Mouse (Mus musculus): ENCODE data around the gene Spata32.

Gene Spata32

DNA sequence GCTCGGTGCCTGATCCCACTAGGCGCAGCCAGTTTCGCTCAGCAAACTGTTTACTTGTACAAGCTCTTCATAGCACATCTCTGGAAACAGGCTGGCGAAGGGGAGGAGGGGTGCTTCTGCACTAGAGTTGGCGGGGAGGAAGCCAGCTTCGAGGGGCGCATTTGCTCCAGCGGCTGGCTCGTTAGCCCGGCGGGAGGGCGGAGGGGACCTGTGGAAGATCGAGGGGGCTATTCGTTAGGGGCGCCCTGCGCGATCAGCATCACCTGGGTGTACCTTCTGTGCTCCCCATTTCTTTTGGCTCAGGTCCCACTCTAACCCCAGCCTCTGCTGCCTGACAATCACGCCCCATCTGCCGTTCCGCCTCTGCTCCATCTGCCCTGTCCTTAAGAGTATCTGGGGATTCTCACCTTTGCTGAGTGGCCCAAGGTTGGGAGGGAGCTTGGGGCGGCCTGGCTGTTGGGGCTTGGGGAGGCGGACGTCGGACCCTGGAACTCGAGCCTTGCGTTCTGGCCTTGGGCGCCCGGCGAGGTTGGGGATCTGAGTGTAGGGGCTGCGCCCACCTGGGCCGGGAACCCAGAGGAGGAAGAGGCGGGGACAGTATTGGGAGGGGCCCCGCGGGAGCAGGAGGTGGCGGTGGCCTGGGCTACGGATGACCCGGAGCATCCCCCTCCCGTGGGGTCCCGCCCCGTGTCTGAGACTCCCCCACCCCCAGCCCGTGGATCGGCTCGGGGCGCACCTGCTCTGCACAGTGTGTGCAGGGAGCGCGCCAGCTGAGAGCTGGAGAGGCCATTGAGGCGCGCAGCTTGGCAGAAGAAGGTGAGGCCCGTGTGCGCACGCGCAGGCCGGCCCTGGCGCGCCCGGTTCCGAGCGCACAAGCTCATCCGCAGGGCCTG is 19.1 kb downstream of the Spata32 start:
- DNase-seq = no peak

DNA sequence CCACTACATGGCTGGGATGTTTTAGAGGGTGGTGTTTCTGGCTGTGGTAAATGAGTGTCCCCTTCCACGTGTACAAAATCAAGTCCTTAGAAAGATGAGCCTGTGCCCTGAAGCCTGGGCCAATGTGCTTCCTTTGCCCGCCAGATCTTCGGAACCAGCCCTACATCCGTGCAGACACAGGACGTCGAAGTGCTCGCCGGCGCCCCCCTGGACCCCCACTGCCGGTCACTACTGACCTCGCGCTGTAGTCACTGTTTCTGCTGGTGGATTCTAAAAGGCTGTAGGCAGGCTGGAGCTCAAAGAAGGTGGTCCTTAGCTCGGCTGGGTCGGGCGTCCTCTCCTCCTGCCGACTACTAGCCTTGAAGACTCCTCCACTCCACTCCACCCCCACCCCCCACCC is 19.9 kb downstream of the Spata32 start:
- no peak for DNase-seq

DNA sequence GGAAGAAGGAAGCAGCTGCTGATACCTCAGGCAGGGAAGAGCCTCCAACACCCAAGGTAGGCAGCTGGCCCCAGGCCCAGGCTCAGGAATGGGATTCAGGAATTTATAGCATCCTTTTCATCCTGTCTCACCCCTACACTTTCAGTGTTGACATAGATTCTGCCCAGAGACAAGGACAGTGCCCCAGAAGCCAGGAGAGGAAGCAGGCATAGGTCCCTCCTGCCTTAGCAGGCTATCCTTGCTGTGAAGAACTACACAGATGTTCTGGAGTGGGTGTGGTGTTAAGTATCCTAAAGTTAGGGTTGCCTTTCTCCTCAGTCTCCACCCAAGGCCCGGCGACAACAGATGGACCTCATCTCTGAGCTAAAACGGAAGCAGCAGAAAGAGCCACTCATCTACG is 20.9 kb downstream of the Spata32 start:
- no peak for DNase-seq

- no peak for DNase-seq
These were observed 22.6 kb downstream of the Spata32 start for GRCm38 (mm10) chr11:103195656-103196055.

DNA sequence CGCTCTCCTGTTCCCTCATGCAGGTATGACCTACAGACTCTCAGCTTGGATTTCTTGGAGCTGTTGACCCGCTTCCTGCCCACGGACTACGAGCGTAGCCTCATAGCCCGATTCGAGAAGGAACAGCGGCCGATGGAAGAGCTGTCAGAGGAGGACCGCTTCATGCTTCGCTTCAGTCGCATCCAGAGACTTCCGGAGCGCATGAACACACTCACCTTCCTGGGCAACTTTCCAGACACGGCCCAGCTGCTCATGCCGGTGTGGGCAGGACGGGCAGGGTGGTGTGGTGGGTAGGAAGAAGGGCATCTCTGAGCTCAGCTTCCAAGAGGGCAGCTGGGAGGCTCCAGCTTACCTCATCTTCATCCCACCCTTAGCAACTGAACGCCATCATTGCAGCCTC is 23.0 kb downstream of the Spata32 start:
- no peak for DNase-seq

DNA sequence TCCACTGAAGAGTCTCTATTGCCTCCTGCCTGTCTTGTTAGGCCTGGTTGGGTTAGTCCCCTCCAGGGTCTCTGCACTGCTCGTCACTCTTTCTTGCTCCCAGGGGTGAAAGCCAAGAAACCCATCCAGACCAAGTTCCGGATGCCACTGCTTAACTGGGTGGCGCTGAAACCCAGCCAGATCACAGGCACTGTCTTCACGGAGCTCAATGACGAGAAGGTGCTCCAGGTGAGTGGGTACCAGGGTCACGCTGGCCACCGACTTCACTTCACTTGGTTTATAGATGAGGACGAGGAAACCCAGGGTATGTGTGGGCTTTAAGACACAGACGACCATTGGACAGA is 24.4 kb downstream of the Spata32 start:
- DNase-seq = no peak

GRCm38 (mm10) chr11:103192956-103193824 is 25.0 kb downstream of the Spata32 start:
- no peak for DNase-seq

DNA sequence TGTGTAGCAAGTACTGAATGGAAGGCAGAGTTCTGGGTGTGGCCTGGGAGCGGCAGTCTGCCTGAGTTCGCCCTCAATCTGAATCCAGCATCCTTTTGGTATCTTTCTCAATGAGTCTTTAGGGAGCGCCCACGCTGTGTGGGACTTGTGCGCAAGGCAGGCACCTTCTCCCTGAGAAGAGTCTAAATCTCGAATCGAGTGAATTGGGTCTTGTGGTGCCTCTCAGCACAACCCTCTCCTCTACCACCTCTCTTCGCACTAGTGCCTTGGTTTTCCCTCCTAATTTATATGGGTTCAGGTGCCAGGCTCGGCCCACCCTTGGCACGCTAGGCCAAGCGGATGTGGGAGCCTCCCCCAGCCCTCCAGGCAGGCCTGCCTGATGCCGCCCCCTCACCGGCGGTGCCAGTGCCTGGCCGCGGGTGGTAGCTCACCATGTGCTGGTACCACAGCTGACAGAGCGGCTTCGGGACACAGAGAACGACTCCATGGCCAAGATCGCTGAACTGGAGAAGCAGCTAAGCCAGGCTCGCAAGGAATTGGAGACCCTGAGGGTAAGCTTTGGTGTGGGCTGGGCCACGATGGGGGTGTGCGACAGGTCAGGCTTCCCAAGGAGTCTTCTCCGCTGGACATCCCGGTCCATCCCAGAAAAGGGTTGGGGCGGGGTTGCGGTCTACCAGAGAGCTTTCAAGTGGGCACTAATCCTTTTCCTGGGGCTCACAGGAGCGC is 25.8 kb downstream of the Spata32 start:
- no peak for DNase-seq

DNA sequence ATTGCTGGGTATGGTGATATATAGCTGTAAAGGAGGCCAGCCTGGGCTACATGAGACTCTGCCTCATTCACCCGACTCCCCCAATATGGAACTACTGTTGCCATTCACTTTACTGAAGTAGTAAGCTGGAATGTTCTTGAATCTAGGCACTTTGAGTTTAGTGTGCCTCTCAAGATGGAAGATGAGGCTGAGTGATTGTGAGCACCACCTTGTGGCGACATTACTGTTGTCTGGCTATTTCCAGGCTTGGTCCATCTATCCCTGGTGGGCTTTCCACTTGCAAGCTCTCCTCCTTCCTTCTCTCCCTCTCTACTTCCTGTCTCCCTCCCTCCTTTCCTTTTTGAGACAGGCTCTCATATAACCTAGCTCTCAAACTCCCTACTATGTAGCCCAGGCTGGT is 33.3 kb downstream of the Spata32 start:
- DNase-seq = peak; percentile 70

DNA sequence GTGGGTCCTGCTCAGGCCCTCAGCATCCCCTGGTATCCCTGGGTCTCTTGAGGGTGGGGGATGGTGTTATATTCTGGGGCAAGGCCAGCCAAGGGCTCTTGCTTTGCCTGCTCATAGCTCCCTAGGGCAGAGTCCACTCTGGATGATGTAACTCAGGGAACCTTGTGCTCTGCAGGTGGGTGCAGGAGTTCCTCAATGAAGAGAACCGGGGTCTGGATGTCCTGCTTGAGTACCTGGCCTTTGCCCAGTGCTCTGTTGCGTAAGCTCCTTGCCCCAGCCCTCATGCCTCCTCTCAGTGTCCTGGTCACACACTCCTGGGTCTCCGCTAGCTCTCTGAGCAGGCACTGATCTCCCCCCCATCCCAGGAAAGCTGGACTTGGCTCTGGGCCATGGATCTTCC is 36.3 kb downstream of the Spata32 start:
- peak; percentile 96 for DNase-seq

DNA sequence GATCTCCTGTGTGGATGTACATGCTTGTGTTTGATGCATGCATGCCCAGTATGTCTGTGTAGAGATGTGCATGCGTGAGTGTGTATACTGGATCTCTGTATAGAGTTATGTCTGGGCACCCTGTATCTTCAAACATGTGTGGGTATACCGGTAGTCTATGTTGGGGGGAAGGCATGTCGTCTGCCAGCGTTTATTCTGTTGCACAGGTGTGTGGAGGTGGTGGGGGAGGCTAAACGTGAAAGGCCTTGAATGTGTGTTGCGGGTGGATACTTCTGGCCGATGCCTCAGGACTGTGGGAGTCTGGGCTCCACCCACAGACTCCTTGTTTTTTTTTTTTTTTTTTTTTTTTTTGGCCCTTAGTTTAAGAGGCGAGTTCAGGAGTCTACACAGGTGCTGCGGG is 36.9 kb downstream of the Spata32 start:
- DNase-seq = no peak

DNA sequence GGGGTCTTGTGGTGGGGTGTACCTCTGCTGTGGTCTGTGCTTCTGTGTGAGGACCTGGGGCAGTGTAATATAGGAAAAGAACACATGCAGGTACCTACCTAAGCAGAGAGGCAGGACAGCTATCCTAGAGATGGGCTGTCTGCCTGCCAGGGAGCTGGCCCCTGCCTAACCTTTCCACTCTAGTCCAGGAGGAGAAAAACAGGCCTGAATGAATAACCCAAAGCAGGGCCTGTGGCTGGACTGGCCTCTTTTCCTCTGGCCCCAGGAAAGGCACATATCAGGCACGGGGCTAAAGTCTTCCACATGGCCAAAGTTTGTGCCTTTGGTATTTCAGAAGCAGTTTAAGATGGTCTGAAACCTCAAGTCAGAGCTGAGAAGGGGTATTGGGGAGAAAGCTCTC is 37.8 kb downstream of the Spata32 start:
- DNase-seq = peak; percentile 90

DNA sequence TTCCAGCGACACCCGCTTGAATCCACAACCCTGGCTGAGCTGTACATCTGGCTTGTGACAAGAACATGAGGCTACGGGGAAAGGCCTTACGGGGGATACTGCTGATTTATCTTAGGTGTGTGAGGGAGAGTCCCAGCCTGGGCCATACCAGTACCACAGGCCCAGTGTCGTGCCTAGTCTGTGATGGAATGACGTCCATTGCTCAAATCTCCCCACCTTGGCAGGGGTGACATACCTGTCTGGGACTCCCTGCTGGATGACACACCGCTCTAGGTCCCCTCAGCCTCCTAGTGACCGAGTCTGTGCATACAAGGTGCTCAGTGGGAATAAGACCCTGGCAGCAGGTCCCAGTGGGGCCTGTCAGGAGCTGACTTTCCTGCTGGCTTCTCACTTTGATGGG is 39.5 kb downstream of the Spata32 start:
- no peak for DNase-seq

DNA sequence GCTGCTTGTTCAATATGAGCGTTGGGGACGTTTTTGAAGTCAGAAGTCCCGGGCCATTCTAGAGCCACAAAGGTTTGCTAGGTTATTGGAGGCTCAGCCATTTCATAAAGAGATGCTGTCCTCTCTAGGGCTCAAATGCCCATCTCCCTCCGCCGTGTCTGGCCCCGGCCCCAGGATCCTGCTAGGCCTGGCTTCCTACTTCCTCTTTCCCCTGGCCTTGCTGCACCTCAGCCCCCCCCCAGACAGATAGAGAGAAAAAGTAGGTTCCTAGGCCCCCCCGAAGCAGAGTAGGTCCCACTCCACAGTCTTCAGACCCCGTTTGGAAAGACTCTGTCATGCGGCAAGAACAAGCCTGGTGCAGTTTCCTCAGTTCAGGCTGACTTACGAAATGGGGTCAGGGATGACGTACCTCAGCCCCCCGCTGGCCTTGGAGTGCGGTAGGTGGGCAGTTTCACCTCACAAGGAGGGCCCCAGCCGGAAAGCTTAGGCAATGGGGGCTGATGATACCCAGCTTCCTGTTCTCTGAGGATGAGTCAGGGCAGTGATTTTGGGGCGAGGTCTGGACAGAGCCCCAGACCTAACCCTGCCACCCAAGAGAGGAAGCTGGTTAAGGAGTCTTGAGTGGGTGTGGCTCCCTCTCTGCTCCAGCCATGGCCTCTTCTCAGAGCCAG is 40.3 kb downstream of the Spata32 start:
- no peak for DNase-seq

- DNase-seq = no peak
These were observed 41.0 kb downstream of the Spata32 start for GRCm38 (mm10) chr11:103177216-103177615.

GRCm38 (mm10) chr11:103176510-103176909 is 41.7 kb downstream of the Spata32 start:
- no peak for DNase-seq

- DNase-seq = no peak
These were observed 42.4 kb downstream of the Spata32 start for GRCm38 (mm10) chr11:103175688-103176442.

DNA sequence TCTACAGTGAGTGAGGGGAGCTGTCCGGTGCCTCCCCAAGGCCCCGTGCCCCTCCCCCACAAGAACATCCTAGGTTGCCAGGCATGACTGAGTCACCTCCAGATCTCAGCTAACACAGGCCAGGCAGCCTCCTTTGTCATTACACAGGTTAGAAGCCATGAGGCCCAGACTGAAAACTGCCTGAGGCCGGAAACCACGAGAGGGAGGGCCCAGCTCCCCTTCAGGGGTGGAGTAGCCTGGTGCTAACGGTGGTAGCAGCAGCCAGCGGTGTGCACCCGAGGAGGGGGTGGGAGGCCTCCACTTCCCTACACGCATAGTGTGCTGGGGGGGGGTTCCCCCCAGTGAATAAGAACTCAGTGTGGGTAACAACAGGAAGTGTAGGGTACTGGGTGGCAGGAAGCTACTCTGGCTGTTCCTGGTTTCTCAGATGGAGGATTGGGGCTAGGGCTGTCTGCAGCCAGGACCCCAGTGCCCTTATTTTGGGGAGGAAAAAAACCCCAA is 43.3 kb downstream of the Spata32 start:
- peak; percentile 63 for DNase-seq

- peak; percentile 83 for DNase-seq
These were observed 43.8 kb downstream of the Spata32 start for GRCm38 (mm10) chr11:103174411-103174832.

- peak; percentile 72 for DNase-seq
These were observed 44.4 kb downstream of the Spata32 start for GRCm38 (mm10) chr11:103173771-103174344.

DNA sequence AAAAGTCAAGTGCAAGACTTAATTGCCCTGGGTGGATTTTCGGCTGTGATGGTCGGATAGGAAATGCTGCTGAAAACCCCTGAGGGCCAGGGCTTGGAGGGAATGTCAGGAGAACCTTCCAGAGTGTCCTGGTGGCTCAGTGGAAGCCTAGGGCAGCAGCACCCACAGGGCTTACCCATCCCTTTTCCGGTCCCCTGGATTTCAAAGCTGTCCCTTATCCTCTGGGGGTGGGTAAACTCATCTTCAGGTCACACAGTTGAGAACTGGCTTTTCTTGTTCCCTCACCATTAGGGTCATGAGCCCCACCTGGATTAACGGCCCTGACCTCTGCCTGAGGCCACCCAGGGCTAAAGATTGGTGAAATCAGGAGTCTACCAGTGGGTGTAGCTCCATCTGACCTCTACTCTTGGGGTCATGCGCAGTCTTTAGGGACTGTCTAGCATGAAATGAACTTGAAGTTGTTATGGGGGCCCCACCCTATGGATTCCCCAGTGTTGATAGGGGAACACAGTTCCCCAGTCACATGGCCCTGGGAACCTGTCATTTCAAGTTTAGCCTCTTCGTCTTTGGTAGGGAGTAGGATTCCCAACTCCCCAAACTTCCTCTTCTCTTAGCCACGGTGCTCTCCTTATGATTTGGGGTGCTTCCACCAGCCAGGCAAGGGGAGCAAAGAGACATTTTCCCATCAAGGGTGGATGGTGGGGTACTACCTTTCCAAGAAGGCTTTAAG is 45.0 kb downstream of the Spata32 start:
- DNase-seq = no peak
